Mouse (Mus musculus) liver, embryonic 14.5 days (tissue): ENCODE measurements around the gene Prkcq. TPM values are rescaled to one million over a fixed set of nuclear protein-coding genes. Genes with fewer than 3 reads are reported as not detected.
A peak's percentile ranks its signal among the peaks of the same experiment; 100 is the strongest.

Source experiments
- ATAC-seq: fragments of 200-750 bp; cut with Nextera tagmentation; 2 replicates; pipeline ENCODE4 v1.8.0; 2017; ENCODE audit warnings: moderate number of reproducible peaks, mild to moderate bottlenecking, moderate library complexity; ENCODE audit not compliant: insufficient read depth
- DNase-seq, 3 experiments: peaks; one replicate each; pipeline ENCODE4 v3.0.0-alpha.2; 2012 to 2013; ENCODE audit warnings: low read depth in 3 of 3, low spot score in 3 of 3
- H3K27ac ChIP-seq: fragments of 300-500 bp; sonication (generic); 2 replicates; pipeline ENCODE4 v1.5.1; 2014; ENCODE audit warnings: moderate library complexity, mild to moderate bottlenecking, control low read depth, inconsistent platforms
- H3K27me3 ChIP-seq: fragments of 300-500 bp; sonication (generic); 2 replicates; pipeline ENCODE4 v1.6.1; 2014; ENCODE audit warnings: mild to moderate bottlenecking, low read length, moderate library complexity; ENCODE audit not compliant: control insufficient read depth, insufficient read depth
- H3K36me3 ChIP-seq: fragments of 300-500 bp; sonication (generic); replicated peaks from 2 replicates; pipeline ENCODE4 v1.6.1; 2014; ENCODE audit warnings: low read depth; ENCODE audit not compliant: control insufficient read depth, insufficient read depth
- H3K4me1 ChIP-seq, 2 experiments: fragments of 200-500 bp in 1 of 2; fragments of 300-500 bp in 1 of 2; sonication (generic) in 1 of 2; replicated peaks; 2 replicates each; pipeline ENCODE4 v1.6.1; 2012 to 2014; ENCODE audit warnings: antibody characterized with exemption in 1 of 2, inconsistent platforms in 1 of 2, low read length in 1 of 2; ENCODE audit not compliant: control insufficient read depth in 2 of 2, insufficient read depth in 2 of 2
- H3K4me2 ChIP-seq: fragments of 300-500 bp; sonication (generic); 2 replicates; pipeline ENCODE4 v1.6.1; 2014; ENCODE audit warnings: low read depth, mild to moderate bottlenecking, control low read depth, moderate library complexity
- H3K4me3 ChIP-seq, 2 experiments: fragments of 200-500 bp in 1 of 2; fragments of 300-500 bp in 1 of 2; sonication (generic) in 1 of 2; 2 replicates each; pipeline ENCODE4 v1.5.1; 2012 to 2014; ENCODE audit warnings: low read depth in 2 of 2, low read length in 2 of 2, mild to moderate bottlenecking in 2 of 2, control low read depth in 1 of 2, inconsistent platforms in 1 of 2, moderate library complexity in 1 of 2; ENCODE audit not compliant: insufficient read depth in 1 of 2
- H3K9ac ChIP-seq: fragments of 300-500 bp; sonication (generic); replicated peaks from 2 replicates; pipeline ENCODE4 v1.6.1; 2014; ENCODE audit warnings: mild to moderate bottlenecking, control low read depth, moderate library complexity
- H3K9me3 ChIP-seq: fragments of 300-500 bp; sonication (generic); 2 replicates; pipeline ENCODE4 v1.6.1; 2016; ENCODE audit warnings: low read length, mixed read lengths; ENCODE audit not compliant: control insufficient read depth
- CTCF ChIP-seq: IDR thresholded peaks from 2 replicates; pipeline ENCODE4 v1.5.1; 2016; ENCODE audit warnings: antibody characterized with exemption, low read depth, control low read depth
- EP300 ChIP-seq: IDR thresholded peaks from 2 replicates; pipeline ENCODE4 v1.6.1; 2016; ENCODE audit warnings: antibody characterized with exemption, low read depth
- WGBS: fragments of 180-500 bp; shearing (Covaris S2); extraction: QIAGEN DNeasy Blood & Tissue Kit; methylation state at CpG from one replicate; pipeline ENCODE4 v1.1.7; 2014; ENCODE audit not compliant: insufficient replicate concordance; 5-methylcytosine and 5-hydroxymethylcytosine counted together
- polyA plus RNA-seq, 2 experiments: library from polyadenylated mRNA; depleted of rRNA in 1 of 2; stranded (reverse) in 1 of 2; unstranded in 1 of 2; fragments of >200 nt; fragmentation: Nextera tagmentation in 1 of 2; extraction: Ambion mirVana in 1 of 2; gene quantifications; 2 replicates each; pipeline versions ENCODE4 v1.2.1 to v1.2.3; 2012 to 2014

Gene Prkcq
- polyA plus RNA-seq, 2 experiments = 2.1 to 3.4 TPM

GRCm38 (mm10) chr2:11219262-11219661 lies 47.4 kb downstream of the Prkcq start:
- no peak for DNase-seq

GRCm38 (mm10) chr2:11224808-11225484 lies 53.0 kb downstream of the Prkcq start:
- Histone ChIP-seq H3K9ac (no peak overlapping the region), H3K36me3 (no peaks in the 10 kb centered on the region), H3K4me2 (no peak overlapping the region), H3K27me3 (no peaks in the 10 kb centered on the region), H3K9me3 (no peaks in the 10 kb centered on the region), H3K4me3 (no peak overlapping the region), H3K27ac (no peak overlapping the region), H3K4me1 (peaks cover 0 to 15% of the 10 kb centered on the region in 2 experiments; a peak in 2 of 4 replicates)
- DNase-seq (no peak), ATAC-seq (no peak)
- TF ChIP-seq CTCF (no peak), EP300 (no peak)
- WGBS = 61% methylated on average over 3 of the region's 3 CpGs

More at GRCm38 (mm10) chr2:11219262-11219661, 47.4 kb downstream of the Prkcq start:
- H3K4me1 ChIP-seq = peaks cover 0 to 18% of the 10 kb centered on the region in 2 experiments
- no peak for ATAC-seq
- H3K9me3 ChIP-seq = no peaks in the 10 kb centered on the region
- H3K27me3 ChIP-seq = no peaks in the 10 kb centered on the region
- H3K4me2 ChIP-seq = no peak overlapping the region
- H3K4me3 ChIP-seq = no peak overlapping the region
- TF ChIP-seq EP300 = no peak
- TF ChIP-seq CTCF = no peak
- 77% methylated on average over 2 of the region's 2 CpGs for WGBS
- no peak overlapping the region for H3K9ac ChIP-seq
- H3K36me3 ChIP-seq = no peaks in the 10 kb centered on the region
- H3K27ac ChIP-seq = no peak overlapping the region

GRCm38 (mm10) chr2:11225485-11225876 lies 53.6 kb downstream of the Prkcq start:
- Histone ChIP-seq H3K27me3 (no peaks in the 10 kb centered on the region), H3K4me3 (no peak overlapping the region), H3K4me2 (no peak overlapping the region), H3K9ac (no peak overlapping the region), H3K9me3 (no peaks in the 10 kb centered on the region), H3K4me1 (peaks cover 0 to 15% of the 10 kb centered on the region in 2 experiments; a peak in 2 of 4 replicates), H3K27ac (no peak overlapping the region), H3K36me3 (no peaks in the 10 kb centered on the region)
- DNase-seq = no peak
- ATAC-seq = no peak
- TF ChIP-seq CTCF (no peak), EP300 (no peak)
- WGBS = 17% methylated on average over 5 of the region's 5 CpGs

GRCm38 (mm10) chr2:11226555-11226954 lies 54.6 kb downstream of the Prkcq start:
- H3K9ac ChIP-seq = no peak overlapping the region; the same call in 1 of the 2 replicates
- H3K27me3 ChIP-seq = no peaks in the 10 kb centered on the region
- peak in 1 of 3 experiments; percentile 33 for DNase-seq
- no peak overlapping the region for H3K4me3 ChIP-seq
- 14% methylated on average over 7 of the region's 7 CpGs for WGBS
- no peaks in the 10 kb centered on the region for H3K9me3 ChIP-seq
- H3K4me2 ChIP-seq = peak overlapping the region; percentile 15; the same call in 1 of the 2 replicates
- no peak overlapping the region for H3K27ac ChIP-seq
- TF ChIP-seq EP300 = no peak
- H3K36me3 ChIP-seq = no peaks in the 10 kb centered on the region
- peaks cover 0 to 18% of the 10 kb centered on the region in 2 experiments; a peak in 2 of 4 replicates for H3K4me1 ChIP-seq
- peak; percentile 69 for ATAC-seq

- ATAC-seq (no peak), DNase-seq (no peak)
- WGBS = 60% methylated on average over 2 of the region's 2 CpGs
- Histone ChIP-seq H3K36me3 (no peaks in the 10 kb centered on the region), H3K27ac (no peak overlapping the region), H3K9me3 (no peaks in the 10 kb centered on the region), H3K4me3 (no peak overlapping the region), H3K9ac (no peak overlapping the region), H3K27me3 (no peaks in the 10 kb centered on the region), H3K4me2 (no peak overlapping the region), H3K4me1 (peaks cover 3 to 22% of the 10 kb centered on the region in 2 experiments; a peak in 3 of 4 replicates)
- no peak for TF ChIP-seq EP300
- TF ChIP-seq CTCF = no peak
Measured at GRCm38 (mm10) chr2:11229126-11229525, 57.2 kb downstream of the Prkcq start.
